In genomic region chr4:95845981-95846617, GRCm38 (mm10) we compare ENCODE assay signal across 10 mouse cellular contexts.
DNase-seq lines count a peak whose midpoint lies in the region; ATAC-seq and TF ChIP-seq lines count a peak whose summit lies in the region.
"Had no signal": no experiment of that assay in that cellular context is flagged by ENCODE, and none has a peak within 500 bp of the region (broad histone marks: within the 10 kb centered on the region; RNA-seq: fewer than 3 reads in every experiment).

No protein-coding gene starts in this region.

- intact Hi-C loops in heart, adult 2 months (cut with DNase I), result loop anchor here (5.0 kb wide), 1 partner anchor 99 kb away; no protein-coding TSS in a partner anchor
- intact Hi-C loops in heart, postnatal 10 days (cut with DNase I), result no loop called here

- no peaks in the 10 kb centered on the region for H3K79me2 ChIP-seq in heart, adult 2 months (replicated peaks; ENCODE audit: control insufficient read depth, insufficient read depth, low read length)

- H3K4me2 ChIP-seq in lung, embryonic 14.5 days, result no peak overlapping the region
- no peak overlapping the region for H3K4me2 ChIP-seq in embryonic facial prominence, embryonic 15.5 days (replicated peaks)
- H3K4me2 ChIP-seq in midbrain, embryonic 15.5 days, result no peak overlapping the region
- H3K4me2 ChIP-seq: liver, embryonic 15.5 days had no signal

- H3K4me1 ChIP-seq in heart, adult 2 months (ENCODE audit: control insufficient read depth, insufficient read depth, low read length), result peaks cover 15% of the 10 kb centered on the region
- H3K4me1 ChIP-seq in lung, embryonic 14.5 days (ENCODE audit: insufficient read depth), result peaks cover 20% of the 10 kb centered on the region
- H3K4me1 ChIP-seq in embryonic facial prominence, embryonic 15.5 days, result peaks cover 13% of the 10 kb centered on the region
- no peaks in the 10 kb centered on the region for H3K4me1 ChIP-seq in midbrain, embryonic 15.5 days

- no peak for TF ChIP-seq EP300 in heart, adult 2 months (IDR thresholded peaks at IDR 0.05; ENCODE audit: insufficient read depth, low read depth, low read length)

- no peak for TF ChIP-seq POLR2A in heart, adult 2 months (IDR thresholded peaks at IDR 0.05; ENCODE audit: insufficient read depth, low read depth, low read length)

- H3K9ac ChIP-seq in heart, adult 2 months (ENCODE audit: low read depth, low read length), result no peak overlapping the region
- H3K9ac ChIP-seq in lung, embryonic 14.5 days, result no peak overlapping the region
- no peak overlapping the region for H3K9ac ChIP-seq in embryonic facial prominence, embryonic 15.5 days
- no peak overlapping the region for H3K9ac ChIP-seq in midbrain, embryonic 15.5 days
- H3K9ac ChIP-seq: liver, embryonic 15.5 days had no signal

- peak; percentile 82 for ATAC-seq in lung, embryonic 14.5 days (ENCODE audit: insufficient read depth)
- no peak for ATAC-seq in embryonic facial prominence, embryonic 15.5 days (ENCODE audit: insufficient number of reproducible peaks, low FRiP score, low TSS enrichment, low read depth)
- peak; percentile 55 for ATAC-seq in megakaryocyte progenitor cell, adult 5-6 weeks (replicated peaks; ENCODE audit: poor library complexity)
- no peak for ATAC-seq in midbrain, embryonic 15.5 days (replicated peaks)
- ATAC-seq in monocyte, adult 5-6 weeks (replicated peaks; ENCODE audit: insufficient number of reproducible peaks, low FRiP score, low TSS enrichment, poor library complexity, severe bottlenecking), result no peak

- H3K27ac ChIP-seq in heart, adult 2 months, result peak overlapping the region; percentile 62
- H3K27ac ChIP-seq in lung, embryonic 14.5 days (ENCODE audit: low read depth), result peak overlapping the region; percentile 84
- peak overlapping the region; percentile 34; the same call in 1 of the 2 replicates for H3K27ac ChIP-seq in embryonic facial prominence, embryonic 15.5 days (replicated peaks)
- no peak overlapping the region for H3K27ac ChIP-seq in midbrain, embryonic 15.5 days
- H3K27ac ChIP-seq: liver, embryonic 15.5 days had no signal

- no peak for TF ChIP-seq CTCF in heart, adult 2 months (IDR thresholded peaks at IDR 0.05)
- TF ChIP-seq CTCF in lung, embryonic 14.5 days (IDR thresholded peaks at IDR 0.05; ENCODE audit: low read depth), result no peak

- H3K36me3 ChIP-seq in heart, adult 2 months (ENCODE audit: control insufficient read depth, insufficient read depth, low read length), result peaks cover 5% of the 10 kb centered on the region
- H3K36me3 ChIP-seq in lung, embryonic 14.5 days (ENCODE audit: insufficient read depth), result no peaks in the 10 kb centered on the region
- no peaks in the 10 kb centered on the region for H3K36me3 ChIP-seq in embryonic facial prominence, embryonic 15.5 days
- H3K36me3 ChIP-seq in midbrain, embryonic 15.5 days (replicated peaks), result no peaks in the 10 kb centered on the region
- H3K36me3 ChIP-seq: liver, embryonic 15.5 days had no signal

- WGBS in heart, adult 2 months, result 24% methylated on average over 6 of the region's 6 CpGs
- WGBS in lung, embryonic 14.5 days, result 23% methylated on average over 6 of the region's 6 CpGs
- WGBS in embryonic facial prominence, embryonic 15.5 days, result 27% methylated on average over 6 of the region's 6 CpGs
- 52% methylated on average over 6 of the region's 6 CpGs for WGBS in midbrain, embryonic 15.5 days

- H3K9me3 ChIP-seq in lung, embryonic 14.5 days (ENCODE audit: low read depth, low read length), result no peaks in the 10 kb centered on the region
- H3K9me3 ChIP-seq in embryonic facial prominence, embryonic 15.5 days (replicated peaks), result no peaks in the 10 kb centered on the region
- no peaks in the 10 kb centered on the region for H3K9me3 ChIP-seq in midbrain, embryonic 15.5 days
- H3K9me3 ChIP-seq: liver, embryonic 15.5 days had no signal

- H3K27me3 ChIP-seq in heart, adult 2 months (ENCODE audit: control insufficient read depth, insufficient read depth, low read length), result no peaks in the 10 kb centered on the region
- H3K27me3 ChIP-seq in lung, embryonic 14.5 days (ENCODE audit: insufficient read depth, low read length), result no peaks in the 10 kb centered on the region
- H3K27me3 ChIP-seq in embryonic facial prominence, embryonic 15.5 days, result no peaks in the 10 kb centered on the region
- no peaks in the 10 kb centered on the region for H3K27me3 ChIP-seq in midbrain, embryonic 15.5 days (replicated peaks)
- H3K27me3 ChIP-seq: liver, embryonic 15.5 days had no signal

- peak in 1 of 2 experiments; percentile 15 for DNase-seq in heart, adult 2 months
- no peak for DNase-seq in heart, postnatal 10 days
- DNase-seq in lung, embryonic 14.5 days, result peak; percentile 62
- DNase-seq in lung, postnatal 14 days, result no peak
- DNase-seq: gastrocnemius, postnatal 25 days had no signal

- no peak overlapping the region for H3K4me3 ChIP-seq in heart, adult 2 months
- H3K4me3 ChIP-seq in lung, embryonic 14.5 days (ENCODE audit: low read depth, low read length), result no peak overlapping the region
- no peak overlapping the region for H3K4me3 ChIP-seq in embryonic facial prominence, embryonic 15.5 days (replicated peaks)
- no peak overlapping the region for H3K4me3 ChIP-seq in midbrain, embryonic 15.5 days
- H3K4me3 ChIP-seq: liver, embryonic 15.5 days had no signal

Comparison
In these comparisons a context has a peak if more than half of its experiments do, and no peak if none do; other contexts are left out.
1. ATAC-seq: peak in lung, embryonic 14.5 days (single experiment) and megakaryocyte progenitor cell, adult 5-6 weeks (single experiment); none in embryonic facial prominence, embryonic 15.5 days (single experiment), midbrain, embryonic 15.5 days (single experiment) and monocyte, adult 5-6 weeks (single experiment).